Mouse (Mus musculus): Measurements from ENCODE around the gene Mob1b.

Gene Mob1b

DNA sequence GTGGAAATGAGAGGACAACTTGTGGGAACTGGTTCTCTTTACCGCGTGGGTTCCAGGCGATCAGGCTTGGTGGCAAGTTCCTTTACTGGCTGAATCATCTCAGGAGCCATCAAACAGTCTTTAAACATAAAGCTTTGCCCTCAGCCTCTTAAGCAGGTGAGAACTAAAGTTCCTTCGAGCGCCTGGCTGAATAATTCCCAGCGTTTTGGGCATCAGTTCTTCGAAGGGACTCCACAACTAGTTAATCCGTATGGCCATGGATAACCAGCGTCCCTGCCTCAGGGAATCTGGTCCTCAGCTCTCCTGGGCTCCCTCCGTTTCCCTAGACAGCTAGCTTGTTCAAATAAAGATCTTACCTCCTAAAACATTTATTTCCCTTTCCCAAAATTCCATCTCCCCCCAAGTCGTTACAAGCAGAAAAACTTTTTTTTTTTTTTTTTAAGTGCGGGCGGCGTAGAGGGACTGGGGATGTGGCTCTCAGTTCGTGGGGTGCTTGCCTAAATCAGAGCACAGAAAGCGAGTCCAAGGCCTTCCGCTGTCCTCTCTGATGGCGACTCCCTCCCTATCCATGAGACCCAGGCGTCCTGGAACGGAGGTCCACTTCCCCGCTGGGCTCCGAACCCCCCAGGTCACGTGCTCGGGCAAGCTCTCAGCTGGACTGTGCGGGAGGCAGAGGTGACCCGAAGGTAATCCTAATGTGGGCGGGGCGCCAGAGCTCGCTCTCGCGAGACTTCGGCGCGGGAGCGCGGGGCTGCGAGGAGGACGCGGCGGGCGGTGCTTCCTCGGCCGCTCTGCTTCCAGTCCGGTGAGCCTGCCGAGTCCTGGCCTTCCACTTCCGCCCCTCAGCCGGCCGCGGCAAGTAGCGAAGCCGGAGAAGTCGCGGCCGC is at the start of gene Mob1b:
Gene Mob1b (plus strand): TSS at position 740 of the 887 bp plus-strand sequence.
- DNase-seq, result peak; percentile 87

GRCm38 (mm10) chr5:88674703-88675442 is 45.8 kb upstream of the Mob1b start:
- peak; percentile 10 to 20 for DNase-seq

GRCm38 (mm10) chr5:88675443-88676387 is 44.9 kb upstream of the Mob1b start, which contains the start of gene Grsf1:
Gene Grsf1, minus strand, starts transcription at chr5:88676171.
- DNase-seq, result peak; percentile 86 to 87

- no peak for DNase-seq
These were observed 41.7 kb upstream of the Mob1b start for GRCm38 (mm10) chr5:88678929-88679328.

DNA sequence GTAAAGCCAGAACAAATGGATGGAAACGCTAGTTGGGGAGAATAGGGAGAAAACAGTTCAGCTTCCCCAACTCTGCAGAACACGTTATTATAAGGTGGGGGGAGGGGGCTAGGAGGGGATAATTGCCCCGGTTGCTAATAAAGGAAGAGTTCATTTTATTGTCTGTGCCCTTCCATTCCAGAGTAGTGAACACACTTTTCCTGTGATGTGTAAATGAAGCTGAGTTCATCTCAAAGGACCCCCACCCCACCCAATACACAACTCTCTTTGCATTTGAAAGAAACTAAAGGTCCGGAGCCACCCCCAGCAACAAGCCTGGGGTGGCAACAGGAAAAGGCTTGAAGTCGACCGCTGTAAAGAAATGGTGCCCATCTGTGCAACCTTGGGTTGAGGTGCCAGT is 41.3 kb upstream of the Mob1b start:
- DNase-seq, result no peak

- no peak for DNase-seq
These were observed 40.1 kb upstream of the Mob1b start for GRCm38 (mm10) chr5:88680567-88680966.

GRCm38 (mm10) chr5:88683706-88684105 is 36.9 kb upstream of the Mob1b start:
- no peak for DNase-seq

GRCm38 (mm10) chr5:88684226-88684625 is 36.4 kb upstream of the Mob1b start:
- no peak for DNase-seq

DNA sequence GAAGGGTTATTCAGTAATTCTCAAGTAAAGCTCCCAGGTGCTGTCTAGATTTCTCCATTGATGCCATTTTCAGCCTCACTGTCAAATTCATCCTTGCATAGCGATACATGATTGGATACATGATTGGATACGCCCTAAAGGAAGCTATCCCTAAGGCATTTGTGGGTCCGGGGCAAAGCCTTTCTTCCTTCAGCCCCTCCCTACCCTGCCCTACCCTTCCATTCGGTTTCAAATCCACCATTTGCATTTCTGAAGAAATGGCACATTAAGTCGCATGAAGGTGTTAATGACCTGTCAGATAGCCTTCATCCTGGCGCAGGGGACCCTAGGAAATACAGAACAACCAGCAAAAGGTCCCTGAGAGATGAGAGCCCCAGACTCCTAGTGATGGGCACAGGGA is 35.3 kb upstream of the Mob1b start:
- DNase-seq, result no peak

- no peak for DNase-seq
These were observed 34.8 kb upstream of the Mob1b start for GRCm38 (mm10) chr5:88685745-88686299.

DNA sequence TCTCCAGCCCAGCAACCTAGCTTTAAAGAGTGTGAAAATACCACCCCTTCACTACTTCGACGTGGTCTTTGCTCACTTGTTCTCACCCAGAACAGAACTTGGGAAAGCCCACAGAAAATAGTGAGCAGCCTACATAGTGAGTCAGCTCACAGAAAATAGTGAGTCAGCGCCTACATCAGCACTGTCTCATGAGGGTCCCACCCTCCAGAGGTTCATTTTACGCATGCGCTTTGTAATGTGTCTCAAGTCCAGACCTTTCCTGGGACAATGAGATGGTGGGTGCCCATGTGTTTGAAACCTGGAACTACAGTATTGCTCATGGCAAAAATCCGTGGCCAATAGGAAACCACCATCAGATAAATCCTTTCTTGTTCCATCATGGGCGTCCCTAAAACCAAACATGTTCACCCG is 32.7 kb upstream of the Mob1b start:
- DNase-seq, result no peak

DNA sequence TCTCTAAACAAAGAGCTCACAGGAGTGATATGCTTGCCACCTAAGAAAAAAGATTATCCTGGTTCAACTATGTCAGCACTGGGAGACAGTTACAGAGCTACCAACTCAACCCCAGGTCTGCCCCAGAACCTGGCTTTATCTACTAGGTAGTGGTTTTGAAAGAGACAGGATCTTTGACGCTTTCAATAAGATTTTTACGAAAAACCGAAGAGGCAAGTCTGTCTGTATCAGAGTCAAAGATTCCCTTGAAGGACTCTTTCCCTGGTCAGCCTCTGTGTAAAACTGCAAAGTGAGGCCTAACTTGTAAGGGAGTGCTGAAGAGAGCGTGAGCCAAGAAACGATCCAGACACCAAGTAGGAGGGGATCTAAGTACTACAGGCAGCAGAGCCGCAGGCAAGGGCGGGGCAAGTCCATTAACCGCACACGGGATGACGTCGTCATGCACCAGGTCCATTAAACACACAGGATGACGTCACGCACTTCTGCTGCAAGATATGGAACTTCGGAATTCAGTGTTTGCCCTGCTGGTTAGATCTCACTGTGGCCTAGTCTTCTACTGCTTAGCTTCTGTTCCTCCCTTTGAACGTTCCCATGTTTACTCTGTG is 32.0 kb upstream of the Mob1b start:
- no peak for DNase-seq

GRCm38 (mm10) chr5:88689279-88689938 is 31.2 kb upstream of the Mob1b start:
- DNase-seq, result no peak

DNA sequence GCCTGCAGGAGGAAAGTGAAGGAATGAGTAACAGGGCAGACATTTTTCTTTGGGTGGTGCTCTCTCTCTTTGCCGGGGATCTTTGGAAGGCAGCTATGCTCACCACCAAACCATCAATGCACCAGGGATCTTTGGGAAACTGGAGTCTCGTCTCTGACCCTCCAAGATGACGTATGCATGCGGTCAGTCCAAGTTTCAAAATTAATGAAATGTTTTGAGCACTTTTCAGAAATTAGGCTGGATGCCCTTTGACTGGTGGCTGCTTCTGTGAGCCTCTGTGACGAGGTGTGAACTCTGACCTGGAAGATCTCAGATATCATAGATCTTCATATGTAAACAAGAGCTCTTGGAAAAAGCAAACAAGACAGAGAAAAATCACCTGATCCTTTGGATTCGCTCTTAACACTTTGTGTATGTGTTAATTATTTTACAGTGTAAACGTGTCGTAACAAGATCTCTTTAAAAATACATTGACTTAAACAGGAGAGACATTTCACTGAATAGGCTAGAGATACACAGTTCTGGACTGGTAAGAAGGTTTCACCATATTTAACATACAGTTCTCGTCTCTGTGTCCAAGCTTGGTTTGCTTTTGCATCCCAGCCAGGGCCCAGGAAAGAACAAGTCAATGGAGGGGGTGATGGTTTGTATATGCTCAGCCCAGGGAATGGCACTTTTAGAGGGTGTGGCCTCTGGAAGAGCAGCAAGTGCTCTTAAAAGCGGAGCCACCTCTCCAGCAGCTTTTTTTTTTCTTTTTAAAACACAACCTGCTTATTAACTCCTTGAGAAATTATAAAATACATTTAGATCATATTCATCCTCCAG is 29.8 kb upstream of the Mob1b start:
- no peak for DNase-seq

- DNase-seq, result no peak
These were observed 29.1 kb upstream of the Mob1b start for GRCm38 (mm10) chr5:88691506-88692095.

- DNase-seq, result no peak
These were observed 28.1 kb upstream of the Mob1b start for GRCm38 (mm10) chr5:88692586-88692985.

DNA sequence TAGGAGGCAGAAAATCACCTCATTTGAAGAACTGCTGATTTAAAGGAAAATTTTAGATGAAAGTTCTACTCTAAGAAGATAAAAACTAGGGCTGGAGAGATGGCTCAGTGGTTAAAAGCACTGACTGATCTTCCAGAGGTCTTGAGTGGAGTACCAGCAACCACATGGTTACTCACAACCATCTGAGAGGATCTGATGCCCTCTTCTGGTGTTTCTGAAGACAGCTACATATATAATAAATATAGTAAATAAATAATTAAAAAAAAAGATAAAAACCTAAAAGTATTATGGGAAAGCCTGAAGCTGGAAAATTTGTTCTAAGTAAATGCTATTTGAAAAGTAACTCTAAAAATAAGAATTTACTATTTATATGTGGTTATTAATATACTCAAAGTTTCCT is 27.6 kb upstream of the Mob1b start:
- DNase-seq, result no peak

DNA sequence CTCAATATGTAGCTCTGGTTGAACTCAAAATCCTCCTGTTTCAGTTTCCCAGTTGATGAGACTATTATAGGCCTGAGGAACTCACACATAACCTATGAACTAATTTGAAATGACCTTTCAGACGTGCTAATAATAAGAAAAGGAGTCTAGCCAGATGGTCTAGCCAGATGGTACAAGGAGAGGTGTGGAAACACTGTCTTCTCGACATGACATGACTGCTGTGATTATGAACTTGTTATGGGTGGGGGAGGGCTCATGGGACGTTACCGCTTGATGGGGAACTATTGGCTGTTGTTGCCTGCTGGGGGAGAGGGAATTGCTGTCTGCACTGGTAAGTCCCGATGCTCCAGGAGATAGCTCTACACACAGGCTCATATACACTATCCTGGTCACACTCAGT is 23.4 kb upstream of the Mob1b start:
- no peak for DNase-seq

DNA sequence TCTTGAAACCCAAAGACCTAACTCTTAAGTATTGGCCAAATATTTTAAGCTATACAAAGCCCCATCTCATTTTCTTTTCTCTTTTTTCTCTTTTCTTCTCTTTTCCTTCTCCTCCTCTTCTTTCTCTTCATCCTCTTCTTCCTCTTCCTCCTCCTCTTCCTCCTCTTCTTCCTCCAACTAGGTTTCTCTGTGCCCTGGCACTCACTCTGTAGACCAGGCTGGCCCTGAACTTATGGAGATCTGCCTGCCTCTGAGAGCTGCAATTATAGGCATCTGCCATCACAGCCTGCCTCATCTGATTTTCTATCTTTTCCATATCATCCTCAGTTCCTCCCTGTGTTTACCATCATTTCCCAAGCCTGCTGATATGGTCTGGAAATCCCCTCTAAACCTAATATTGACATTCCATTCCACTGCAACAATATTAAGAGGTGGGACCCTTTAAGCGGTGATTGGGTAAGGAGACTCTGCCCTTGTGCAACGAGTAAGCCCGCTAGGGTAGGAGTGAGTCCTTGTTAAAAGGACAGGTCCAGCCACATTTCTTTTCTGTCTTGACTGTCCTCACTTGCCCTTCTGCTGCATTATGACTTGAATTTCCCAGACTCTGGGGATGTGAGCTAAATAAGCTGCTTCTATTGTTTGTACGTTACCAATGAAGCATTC is 21.3 kb upstream of the Mob1b start:
- no peak for DNase-seq

DNA sequence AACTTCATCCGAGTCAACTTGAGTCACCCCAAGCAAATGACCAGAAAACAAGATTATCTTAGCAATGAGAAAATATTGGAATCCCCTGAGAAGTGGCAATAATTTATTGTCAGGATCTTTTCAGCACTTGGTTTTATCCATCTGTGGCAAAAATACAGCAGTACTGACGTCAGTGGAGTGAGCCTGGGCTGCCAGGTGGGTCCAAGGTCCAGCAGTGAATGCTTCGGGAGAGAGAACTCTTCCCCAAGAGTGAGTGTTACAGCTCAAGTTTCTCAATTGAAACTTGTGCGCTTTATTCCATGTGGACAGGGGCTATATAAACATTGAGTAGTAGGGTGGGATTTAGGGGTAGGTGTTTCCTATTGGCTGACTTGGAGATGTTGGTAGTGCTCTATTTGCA is 18.6 kb upstream of the Mob1b start:
- no peak for DNase-seq

Measured in thymus, adult 18-20 months (tissue).